Mouse (Mus musculus): ENCODE measurements around the gene Cnn3. TPM values are rescaled to one million over a fixed set of nuclear protein-coding genes. Genes with fewer than 3 reads are reported as not detected.

Gene Cnn3
- polyA plus RNA-seq, 1 experiment from 2014 or later = 655 TPM

DNA sequence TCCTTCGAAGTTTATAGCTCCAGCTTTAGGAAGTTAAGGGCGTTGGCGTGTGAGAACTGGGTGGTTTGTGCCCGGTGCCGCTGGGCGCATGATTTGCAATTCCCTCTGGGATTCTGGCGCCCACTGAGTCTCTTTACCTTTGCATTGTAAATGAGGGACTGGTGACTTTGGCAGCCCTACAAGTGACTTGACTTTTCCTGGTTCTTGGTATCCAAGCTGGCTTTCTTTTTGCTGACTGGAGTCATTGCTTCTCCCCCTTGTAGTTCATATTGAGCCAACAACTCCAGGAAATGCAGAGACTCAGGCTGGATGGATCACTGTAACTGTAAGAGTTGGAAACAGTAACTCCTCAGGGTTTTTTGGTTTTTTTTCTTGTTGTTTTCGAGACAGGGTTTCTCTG is 1.9 kb downstream of the Cnn3 start:
- no peak for DNase-seq (ENCODE audit: low spot score)
- Histone ChIP-seq H3K9me3 (no peaks in the 10 kb centered on the region), H3K4me3 (peak overlapping the region; percentile 73), H3K27me3 (ENCODE audit: insufficient read depth, poor library complexity, severe bottlenecking) (no peaks in the 10 kb centered on the region), H3K36me3 (peaks cover 4% of the 10 kb centered on the region; the same call in 1 of the 2 replicates), H3K27ac (peak overlapping the region; percentile 94), H3K4me1 (peaks cover 53% of the 10 kb centered on the region)
- WGBS = 4% methylated on average over 8 of the region's 8 CpGs

DNA sequence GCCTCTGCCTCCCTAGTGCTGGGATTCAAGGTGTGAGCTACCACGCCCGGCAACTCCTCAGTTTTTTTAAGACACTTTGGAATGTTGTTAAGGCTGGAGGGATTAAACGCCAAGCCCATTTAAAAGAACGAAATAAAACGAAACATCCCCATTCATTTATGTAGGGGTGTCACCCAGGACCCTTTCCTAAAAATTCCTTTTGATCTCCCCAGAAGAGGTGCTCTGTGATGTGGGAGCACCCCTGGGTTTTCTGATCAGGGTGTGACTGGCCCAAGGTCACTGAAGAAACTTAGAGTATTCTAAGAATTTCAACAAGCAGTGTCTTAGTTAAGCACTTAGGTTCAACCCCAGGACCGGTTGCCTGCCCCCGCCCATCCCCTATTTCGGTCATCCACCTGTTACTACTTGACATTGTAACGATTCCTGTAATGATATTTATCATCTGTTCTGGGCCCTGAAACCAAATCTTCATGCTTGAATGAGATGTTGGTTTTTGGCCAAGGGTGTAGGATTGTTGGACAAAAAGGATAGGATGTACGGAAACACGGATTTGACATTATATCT is 2.5 kb downstream of the Cnn3 start:
- Histone ChIP-seq H3K27ac (peak overlapping the region; percentile 94; the same call in 1 of the 2 replicates), H3K36me3 (peaks cover 4% of the 10 kb centered on the region; the same call in 1 of the 2 replicates), H3K27me3 (ENCODE audit: insufficient read depth, poor library complexity, severe bottlenecking) (no peaks in the 10 kb centered on the region), H3K9me3 (no peaks in the 10 kb centered on the region), H3K4me3 (peak overlapping the region; percentile 73), H3K4me1 (peaks cover 59% of the 10 kb centered on the region)
- WGBS = 55% methylated on average over 11 of the region's 11 CpGs
- DNase-seq (ENCODE audit: low spot score) = no peak

DNA sequence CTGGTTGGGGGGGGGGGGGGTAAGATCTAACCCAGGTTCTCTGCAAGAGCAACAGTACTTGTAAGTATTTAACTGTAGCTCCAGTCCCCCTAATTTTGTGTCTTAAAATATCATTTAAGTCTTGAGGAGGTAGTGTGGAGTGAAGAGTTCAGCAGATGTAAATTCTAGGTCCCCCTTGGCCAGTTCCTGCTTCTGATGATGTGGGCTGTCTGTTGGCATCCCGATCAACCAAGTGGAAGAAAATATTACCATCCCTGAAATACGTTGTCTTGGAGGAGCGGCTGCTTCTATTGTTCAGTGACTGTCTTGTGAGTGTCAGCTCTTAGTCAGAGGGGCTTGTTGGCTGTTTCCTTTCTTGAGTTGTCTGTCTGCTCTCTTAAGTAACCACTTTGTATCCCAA is 3.2 kb downstream of the Cnn3 start:
- Histone ChIP-seq H3K4me3 (peak overlapping the region; percentile 73), H3K9me3 (no peaks in the 10 kb centered on the region), H3K36me3 (peaks cover 4% of the 10 kb centered on the region; the same call in 1 of the 2 replicates), H3K27ac (peak overlapping the region; percentile 69), H3K4me1 (peaks cover 66% of the 10 kb centered on the region), H3K27me3 (ENCODE audit: insufficient read depth, poor library complexity, severe bottlenecking) (no peaks in the 10 kb centered on the region)
- no peak for DNase-seq (ENCODE audit: low spot score)
- WGBS = 53% methylated on average over 3 of the region's 3 CpGs

DNA sequence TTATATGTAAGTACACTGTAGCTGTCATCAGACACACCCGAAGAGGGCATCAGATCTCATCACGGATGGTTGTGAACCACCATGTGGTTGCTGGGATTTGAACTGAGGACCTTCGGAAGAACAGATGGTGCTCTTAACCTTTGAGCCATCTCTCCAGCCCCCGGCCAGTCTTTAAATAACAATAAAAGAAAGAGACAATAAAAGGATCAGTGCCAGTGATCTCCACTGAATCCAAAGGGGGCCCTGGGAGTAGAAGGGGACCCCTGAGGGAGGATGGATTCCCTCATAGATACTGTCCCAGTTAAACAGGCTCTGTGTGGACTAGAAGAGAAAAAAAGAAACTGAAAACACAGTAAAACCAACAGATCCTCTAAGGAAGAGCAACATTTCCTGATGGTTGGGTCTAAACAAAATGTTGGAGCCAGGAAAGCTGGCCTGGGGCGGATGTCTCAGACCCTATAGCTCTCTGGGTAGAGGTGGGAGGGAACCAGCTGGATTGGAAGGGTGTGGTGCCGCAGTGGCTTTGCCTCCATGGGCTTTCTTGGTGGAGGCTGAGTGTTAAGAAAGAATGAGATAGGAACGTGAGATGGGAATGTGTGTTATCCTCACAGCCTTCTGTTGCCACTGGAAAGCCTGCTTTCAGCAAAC is 4.1 kb downstream of the Cnn3 start:
- DNase-seq (ENCODE audit: low spot score) = no peak

GRCm38 (mm10) chr3:121433359-121433758 is 7.1 kb downstream of the Cnn3 start:
- H3K27me3 ChIP-seq (ENCODE audit: insufficient read depth, poor library complexity, severe bottlenecking) = no peaks in the 10 kb centered on the region
- no peak overlapping the region for H3K4me3 ChIP-seq
- WGBS = 70% methylated on average over 6 of the region's 6 CpGs
- DNase-seq (ENCODE audit: low spot score) = no peak
- H3K27ac ChIP-seq = peak overlapping the region; percentile 76
- H3K4me1 ChIP-seq = peaks cover 85% of the 10 kb centered on the region
- no peaks in the 10 kb centered on the region for H3K9me3 ChIP-seq
- H3K36me3 ChIP-seq = peaks cover 22% of the 10 kb centered on the region; the same call in 1 of the 2 replicates

More for the DNA sequence above, 4.1 kb downstream of the Cnn3 start:
- Histone ChIP-seq H3K9me3 (no peaks in the 10 kb centered on the region), H3K27me3 (ENCODE audit: insufficient read depth, poor library complexity, severe bottlenecking) (no peaks in the 10 kb centered on the region), H3K27ac (peak overlapping the region; percentile 69), H3K4me3 (no peak overlapping the region), H3K36me3 (peaks cover 4% of the 10 kb centered on the region; the same call in 1 of the 2 replicates), H3K4me1 (peaks cover 71% of the 10 kb centered on the region)
- WGBS = 47% methylated on average over 7 of the region's 7 CpGs

GRCm38 (mm10) chr3:121433968-121434533 is 7.8 kb downstream of the Cnn3 start:
- peaks cover 22% of the 10 kb centered on the region; the same call in 1 of the 2 replicates for H3K36me3 ChIP-seq
- peaks cover 85% of the 10 kb centered on the region for H3K4me1 ChIP-seq
- no peaks in the 10 kb centered on the region for H3K27me3 ChIP-seq (ENCODE audit: insufficient read depth, poor library complexity, severe bottlenecking)
- peak overlapping the region; percentile 16; the same call in 1 of the 2 replicates for H3K4me3 ChIP-seq
- no peak for DNase-seq (ENCODE audit: low spot score)
- 62% methylated on average over 8 of the region's 8 CpGs for WGBS
- no peaks in the 10 kb centered on the region for H3K9me3 ChIP-seq
- peak overlapping the region; percentile 76 for H3K27ac ChIP-seq

GRCm38 (mm10) chr3:121435296-121435695 is 9.0 kb downstream of the Cnn3 start:
- Histone ChIP-seq H3K9me3 (no peaks in the 10 kb centered on the region), H3K4me3 (no peak overlapping the region), H3K27ac (0 out of 2 replicates have a peak overlapping the region, but pooled peaks have one; percentile 13), H3K36me3 (peaks cover 25% of the 10 kb centered on the region; the same call in 1 of the 2 replicates), H3K27me3 (ENCODE audit: insufficient read depth, poor library complexity, severe bottlenecking) (no peaks in the 10 kb centered on the region), H3K4me1 (peaks cover 86% of the 10 kb centered on the region)
- 72% methylated on average over 5 of the region's 5 CpGs for WGBS
- DNase-seq (ENCODE audit: low spot score) = no peak

DNA sequence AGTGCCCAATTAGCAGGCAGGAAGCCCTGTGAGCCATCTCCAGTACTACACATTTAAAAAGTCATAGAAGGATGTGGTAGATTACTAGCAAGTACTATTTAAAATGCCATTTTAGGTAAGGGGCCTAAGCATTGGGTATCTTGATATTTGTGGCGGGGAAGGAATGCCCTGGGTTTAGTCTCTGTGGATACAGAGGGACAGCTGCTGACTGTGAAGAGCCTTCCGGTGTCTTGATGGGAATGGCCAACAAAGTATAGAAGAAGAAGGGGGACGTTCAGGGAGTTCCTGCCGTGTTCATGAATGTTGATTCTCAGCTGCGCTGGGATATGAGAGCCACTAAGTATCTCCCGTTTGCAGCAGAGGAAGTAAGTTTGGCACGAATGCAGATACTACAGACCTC is 10.8 kb downstream of the Cnn3 start:
- H3K27me3 ChIP-seq (ENCODE audit: insufficient read depth, poor library complexity, severe bottlenecking) = no peaks in the 10 kb centered on the region
- H3K36me3 ChIP-seq = peaks cover 35% of the 10 kb centered on the region; the same call in 1 of the 2 replicates
- no peaks in the 10 kb centered on the region for H3K9me3 ChIP-seq
- peaks cover 94% of the 10 kb centered on the region for H3K4me1 ChIP-seq
- no peak overlapping the region for H3K4me3 ChIP-seq
- 69% methylated on average over 7 of the region's 7 CpGs for WGBS
- peak overlapping the region; percentile 72; the same call in 1 of the 2 replicates for H3K27ac ChIP-seq
- no peak for DNase-seq (ENCODE audit: low spot score)

DNA sequence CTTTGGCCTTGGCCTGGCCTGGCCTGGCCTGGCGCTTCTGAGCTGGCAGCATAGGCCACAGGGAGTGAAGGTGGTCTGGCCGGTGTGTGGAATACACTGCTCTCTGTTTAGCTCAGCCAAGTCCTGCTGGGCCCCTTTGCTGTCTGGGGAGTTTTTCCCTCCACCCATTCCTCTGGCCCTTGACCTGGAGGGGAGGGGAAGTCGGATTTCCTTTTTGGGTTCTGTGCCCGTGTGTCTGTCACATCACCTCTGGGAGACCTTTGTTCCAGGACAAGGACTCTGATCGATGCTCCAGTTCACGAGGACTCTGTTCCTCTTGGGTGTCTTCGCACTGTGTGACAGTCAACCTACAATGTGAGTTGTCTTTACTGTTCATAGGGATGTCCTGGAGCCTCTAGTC is 11.7 kb downstream of the Cnn3 start:
- DNase-seq (ENCODE audit: low spot score) = no peak
- H3K27ac ChIP-seq = peak overlapping the region; percentile 72
- no peaks in the 10 kb centered on the region for H3K27me3 ChIP-seq (ENCODE audit: insufficient read depth, poor library complexity, severe bottlenecking)
- peaks cover 95% of the 10 kb centered on the region for H3K4me1 ChIP-seq
- WGBS = 55% methylated on average over 7 of the region's 7 CpGs
- no peaks in the 10 kb centered on the region for H3K9me3 ChIP-seq
- H3K36me3 ChIP-seq = peaks cover 38% of the 10 kb centered on the region; the same call in 1 of the 2 replicates
- H3K4me3 ChIP-seq = no peak overlapping the region

DNA sequence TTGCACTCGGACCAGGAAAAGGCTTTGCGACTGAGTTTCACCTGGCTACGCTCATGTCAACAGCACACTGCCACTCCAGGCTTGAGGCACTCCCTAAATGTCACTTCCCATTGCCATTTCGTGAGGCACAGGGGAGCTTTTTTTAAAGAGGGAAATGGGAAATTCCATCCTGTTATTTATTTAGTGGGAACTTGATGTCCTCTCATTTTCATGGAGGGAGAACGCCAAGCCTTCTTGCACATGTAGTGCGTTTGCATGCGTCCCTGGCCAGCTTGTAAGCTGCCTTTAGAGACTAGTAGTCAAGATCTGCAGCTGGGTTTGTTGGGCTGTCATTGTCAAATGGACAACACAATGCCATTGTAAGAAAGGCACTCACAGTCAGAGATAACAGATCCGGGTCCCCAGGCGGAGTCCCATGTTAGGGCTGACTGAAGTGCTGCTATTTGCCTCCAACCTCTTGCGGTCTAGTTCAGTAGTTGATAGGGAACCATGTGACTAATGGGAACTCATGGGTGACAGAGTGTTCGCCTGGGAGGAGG is 13.4 kb downstream of the Cnn3 start:
- DNase-seq (ENCODE audit: low spot score) = no peak
- Histone ChIP-seq H3K27ac (peak overlapping the region; percentile 56), H3K27me3 (ENCODE audit: insufficient read depth, poor library complexity, severe bottlenecking) (no peaks in the 10 kb centered on the region), H3K4me3 (peak overlapping the region; percentile 5; the same call in 1 of the 2 replicates), H3K9me3 (no peaks in the 10 kb centered on the region), H3K4me1 (peaks cover 93% of the 10 kb centered on the region), H3K36me3 (peaks cover 45% of the 10 kb centered on the region)
- 44% methylated on average over 11 of the region's 11 CpGs for WGBS

DNA sequence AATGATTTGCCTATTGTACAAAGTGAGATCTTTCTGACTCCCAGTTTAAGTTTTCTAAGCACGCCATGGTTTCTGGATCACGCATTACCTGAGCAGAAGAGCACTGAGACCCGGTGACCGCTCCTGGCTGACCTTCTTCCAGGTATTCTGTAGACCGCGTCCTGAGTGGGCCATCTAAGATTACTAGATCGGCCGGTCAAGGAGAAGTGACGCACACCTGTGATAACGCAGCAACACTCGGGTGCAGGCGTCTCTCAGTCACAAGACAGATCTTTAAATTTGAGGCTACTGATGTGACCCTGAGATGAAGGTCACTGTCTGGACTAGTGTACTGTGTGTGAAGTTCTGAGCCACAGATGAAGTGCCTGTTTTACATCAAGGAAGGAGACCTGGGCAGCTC is 15.2 kb downstream of the Cnn3 start:
- Histone ChIP-seq H3K27me3 (ENCODE audit: insufficient read depth, poor library complexity, severe bottlenecking) (no peaks in the 10 kb centered on the region), H3K4me3 (no peak overlapping the region), H3K36me3 (peaks cover 46% of the 10 kb centered on the region), H3K9me3 (no peaks in the 10 kb centered on the region), H3K4me1 (peaks cover 87% of the 10 kb centered on the region), H3K27ac (no peak overlapping the region)
- 81% methylated on average over 12 of the region's 12 CpGs for WGBS
- DNase-seq (ENCODE audit: low spot score) = no peak

- Histone ChIP-seq H3K36me3 (peaks cover 46% of the 10 kb centered on the region), H3K4me1 (peaks cover 84% of the 10 kb centered on the region), H3K27me3 (ENCODE audit: insufficient read depth, poor library complexity, severe bottlenecking) (no peaks in the 10 kb centered on the region), H3K27ac (no peak overlapping the region), H3K4me3 (no peak overlapping the region), H3K9me3 (no peaks in the 10 kb centered on the region)
- no peak for DNase-seq (ENCODE audit: low spot score)
- 77% methylated on average over 5 of the region's 5 CpGs for WGBS
Measured at GRCm38 (mm10) chr3:121442288-121442687, 16.0 kb downstream of the Cnn3 start.

GRCm38 (mm10) chr3:121443861-121444271 is 17.6 kb downstream of the Cnn3 start:
- 84% methylated on average over 4 of the region's 4 CpGs for WGBS
- Histone ChIP-seq H3K4me1 (peaks cover 81% of the 10 kb centered on the region), H3K36me3 (peaks cover 42% of the 10 kb centered on the region)

More at GRCm38 (mm10) chr3:121443861-121444271, 17.6 kb downstream of the Cnn3 start:
- Histone ChIP-seq H3K27ac (no peak overlapping the region), H3K27me3 (ENCODE audit: insufficient read depth, poor library complexity, severe bottlenecking) (no peaks in the 10 kb centered on the region), H3K9me3 (no peaks in the 10 kb centered on the region), H3K4me3 (no peak overlapping the region)
- no peak for DNase-seq (ENCODE audit: low spot score)
